Mouse (Mus musculus): Measurements from ENCODE around the gene Znrf4.

Znrf4 gene

GRCm38 (mm10) chr17:56464345-56464744, 47.9 kb downstream of the Znrf4 start:
- DNase-seq, result no peak

- DNase-seq, result no peak
Observed at GRCm38 (mm10) chr17:56463500-56463899, 48.7 kb downstream of the Znrf4 start.

GRCm38 (mm10) chr17:56462835-56463455, 49.3 kb downstream of the Znrf4 start:
- no peak for DNase-seq

- DNase-seq, result peak; percentile 99
Observed at GRCm38 (mm10) chr17:56461771-56462743, 50.2 kb downstream of the Znrf4 start.

Data from kidney, adult 9 months (tissue).